Mouse (Mus musculus) lung, embryonic 15.5 days (tissue): Measurements from ENCODE around the gene Hspbap1. TPM values are rescaled to one million over a fixed set of nuclear protein-coding genes. Genes with fewer than 3 reads are reported as not detected.

Experiments
- ATAC-seq: fragments of 200-750 bp; cut with Nextera tagmentation; 2 replicates; pipeline ENCODE4 v1.8.0; 2017; ENCODE audit warnings: moderate number of reproducible peaks, borderline replicate concordance; ENCODE audit not compliant: low FRiP score, low TSS enrichment; ENCODE audit errors: extremely low read depth
- H3K27ac ChIP-seq: fragments of 300-500 bp; sonication (generic); 2 replicates; pipeline ENCODE4 v1.5.1; 2015; ENCODE audit warnings: moderate library complexity, mild to moderate bottlenecking, inconsistent platforms
- H3K27me3 ChIP-seq: fragments of 300-500 bp; sonication (generic); 2 replicates; pipeline ENCODE4 v1.6.1; 2015; ENCODE audit warnings: inconsistent platforms
- H3K36me3 ChIP-seq: fragments of 300-500 bp; sonication (generic); 2 replicates; pipeline ENCODE4 v1.6.1; 2015; ENCODE audit warnings: inconsistent platforms
- H3K4me1 ChIP-seq: fragments of 300-500 bp; sonication (generic); 2 replicates; pipeline ENCODE4 v1.6.1; 2015; ENCODE audit warnings: inconsistent platforms
- H3K4me2 ChIP-seq: fragments of 300-500 bp; sonication (generic); 2 replicates; pipeline ENCODE4 v1.6.1; 2015; ENCODE audit warnings: inconsistent platforms, mild to moderate bottlenecking, moderate library complexity
- H3K4me3 ChIP-seq: fragments of 300-500 bp; sonication (generic); 2 replicates; pipeline ENCODE4 v1.5.1; 2015; ENCODE audit warnings: mild to moderate bottlenecking, inconsistent platforms
- H3K9ac ChIP-seq: fragments of 300-500 bp; sonication (generic); 2 replicates; pipeline ENCODE4 v1.6.1; 2015; ENCODE audit warnings: inconsistent platforms
- H3K9me3 ChIP-seq: fragments of 300-500 bp; sonication (generic); 2 replicates; pipeline ENCODE4 v1.6.1; 2016; ENCODE audit warnings: inconsistent platforms
- WGBS: fragments of 180-500 bp; shearing (Covaris S2); methylation state at CpG from one replicate; pipeline ENCODE4 v1.1.7; 2015; 5-methylcytosine and 5-hydroxymethylcytosine counted together
- polyA plus RNA-seq: library from polyadenylated mRNA; unstranded; fragments of >200 nt; fragmentation: Nextera tagmentation; extraction: Ambion mirVana; gene quantifications from 2 replicates; pipeline ENCODE4 v1.2.1, GENCODE M21; 2015

The Hspbap1 gene
- polyA plus RNA-seq, 1 experiment from 2014 or later: 14.3 TPM

DNA sequence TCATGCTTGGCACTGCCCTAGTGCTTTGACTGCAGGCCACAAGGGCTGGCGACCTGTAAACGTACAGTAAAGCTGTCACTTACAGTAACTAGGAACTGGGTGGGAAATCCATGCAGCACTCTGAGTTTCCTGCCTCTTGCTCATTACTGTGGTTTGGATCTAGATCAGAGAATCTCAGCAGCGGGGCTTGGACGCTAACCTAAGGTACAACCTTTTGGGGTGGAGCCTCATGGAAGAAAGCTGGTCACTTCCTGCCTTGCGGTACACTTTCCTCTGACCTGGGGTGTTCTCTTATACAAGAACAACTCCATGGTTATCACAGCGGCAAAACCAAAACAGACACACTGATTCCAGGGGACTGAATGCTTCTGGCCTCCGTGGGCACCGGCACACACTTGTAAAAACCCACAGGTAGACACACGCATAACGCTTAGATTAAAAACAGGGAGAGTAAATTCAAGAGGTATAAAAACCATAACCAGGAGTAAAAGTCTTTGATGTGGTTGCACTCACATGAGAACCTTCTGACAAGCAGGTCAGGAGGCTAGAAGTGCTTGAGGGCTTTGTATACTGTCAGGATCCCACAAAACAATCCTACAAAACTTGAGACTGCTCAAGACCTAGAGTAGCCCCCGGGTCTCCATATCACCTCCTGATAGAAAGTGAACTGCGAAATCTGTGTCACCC lies 27.8 kb upstream of the Hspbap1 start:
- Histone ChIP-seq H3K4me1 (peaks cover 6% of the 10 kb centered on the region; the same call in 1 of the 2 replicates), H3K27ac (no peak overlapping the region), H3K4me3 (no peak overlapping the region), H3K36me3 (no peaks in the 10 kb centered on the region), H3K4me2 (no peak overlapping the region), H3K9me3 (no peaks in the 10 kb centered on the region), H3K27me3 (no peaks in the 10 kb centered on the region), H3K9ac (no peak overlapping the region)
- no peak for ATAC-seq
- 78% methylated on average over 12 of the region's 12 CpGs for WGBS

GRCm38 (mm10) chr16:35747417-35748236 lies 22.5 kb upstream of the Hspbap1 start:
- H3K4me1 ChIP-seq: no peaks in the 10 kb centered on the region
- WGBS: 81% methylated on average over 9 of the region's 9 CpGs
- ATAC-seq: no peak

DNA sequence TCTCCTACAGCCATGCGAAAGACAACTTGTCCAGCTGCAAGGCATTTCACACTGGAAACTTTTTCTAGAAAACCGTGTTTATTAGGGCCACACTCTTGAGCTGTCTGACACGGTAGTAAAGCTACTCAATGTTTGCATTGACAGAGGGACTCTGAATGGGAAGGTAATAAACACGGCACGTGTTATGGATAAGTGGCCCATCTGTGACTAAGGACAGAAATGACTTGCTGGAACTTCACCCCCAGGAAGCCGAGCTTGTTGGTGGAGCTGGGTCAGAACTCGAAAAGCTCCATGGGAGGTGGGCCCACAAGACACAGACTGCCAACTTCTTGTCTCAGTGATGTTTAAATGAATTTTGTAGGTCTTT lies 22.0 kb upstream of the Hspbap1 start:
- Histone ChIP-seq H3K36me3 (no peaks in the 10 kb centered on the region), H3K4me1 (no peaks in the 10 kb centered on the region), H3K9me3 (no peaks in the 10 kb centered on the region), H3K4me3 (no peak overlapping the region), H3K27ac (no peak overlapping the region), H3K27me3 (no peaks in the 10 kb centered on the region), H3K9ac (no peak overlapping the region), H3K4me2 (no peak overlapping the region)
- WGBS: 77% methylated on average over 7 of the region's 7 CpGs
- no peak for ATAC-seq

More at GRCm38 (mm10) chr16:35747417-35748236, 22.5 kb upstream of the Hspbap1 start:
- Histone ChIP-seq H3K27me3 (no peaks in the 10 kb centered on the region), H3K27ac (no peak overlapping the region), H3K4me2 (no peak overlapping the region), H3K36me3 (no peaks in the 10 kb centered on the region), H3K9me3 (no peaks in the 10 kb centered on the region), H3K9ac (no peak overlapping the region), H3K4me3 (no peak overlapping the region)

DNA sequence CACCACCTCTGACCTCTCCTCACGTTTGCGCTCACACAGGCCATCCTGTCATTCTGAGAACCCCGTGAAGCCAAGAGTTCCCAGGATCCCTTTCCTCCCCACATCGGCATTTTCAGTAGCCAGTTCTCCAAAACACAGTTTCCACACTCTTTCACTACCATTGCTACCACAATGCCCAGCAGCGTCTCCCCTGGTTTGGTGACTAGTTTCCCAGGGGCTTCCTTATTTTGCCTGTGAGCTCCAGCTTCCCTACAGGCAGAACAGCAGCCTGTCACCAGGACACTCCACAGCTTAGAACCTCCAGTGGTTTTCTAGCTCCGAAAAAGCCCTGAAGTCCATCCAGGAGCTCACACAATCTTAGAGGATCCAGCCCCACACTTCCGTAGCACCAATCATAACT lies 20.8 kb upstream of the Hspbap1 start:
- H3K27ac ChIP-seq: no peak overlapping the region
- no peaks in the 10 kb centered on the region for H3K9me3 ChIP-seq
- 64% methylated on average over 7 of the region's 7 CpGs for WGBS
- no peaks in the 10 kb centered on the region for H3K36me3 ChIP-seq
- no peaks in the 10 kb centered on the region for H3K4me1 ChIP-seq
- H3K4me3 ChIP-seq: no peak overlapping the region
- ATAC-seq: no peak
- H3K27me3 ChIP-seq: no peaks in the 10 kb centered on the region
- no peak overlapping the region for H3K9ac ChIP-seq
- no peak overlapping the region for H3K4me2 ChIP-seq

- Histone ChIP-seq H3K36me3 (no peaks in the 10 kb centered on the region), H3K4me1 (peaks cover 6% of the 10 kb centered on the region; the same call in 1 of the 2 replicates), H3K4me2 (no peak overlapping the region), H3K9me3 (no peaks in the 10 kb centered on the region), H3K4me3 (no peak overlapping the region), H3K27me3 (no peaks in the 10 kb centered on the region), H3K9ac (no peak overlapping the region), H3K27ac (no peak overlapping the region)
- ATAC-seq: no peak
- 87% methylated on average over 4 of the region's 4 CpGs for WGBS
Measured at GRCm38 (mm10) chr16:35751841-35752240, 18.3 kb upstream of the Hspbap1 start.

DNA sequence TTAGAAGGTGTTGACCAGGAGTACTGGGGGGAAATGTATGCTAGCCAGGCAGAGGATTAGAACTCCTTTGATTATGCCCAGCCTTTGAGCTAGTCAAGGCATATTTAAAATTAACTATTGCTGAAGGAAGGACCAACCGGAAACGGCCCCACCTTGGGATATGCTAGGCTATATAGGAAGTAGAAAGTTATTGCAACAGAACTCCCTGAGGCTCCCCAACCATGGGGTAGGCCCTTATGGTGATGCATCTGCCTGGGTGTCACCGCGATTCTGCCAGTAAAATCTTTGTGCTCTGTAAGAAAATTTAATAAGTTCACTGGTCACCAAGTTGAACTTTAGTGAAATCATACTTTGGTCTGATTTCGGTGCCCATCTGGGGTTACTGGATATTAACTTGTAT lies 16.2 kb upstream of the Hspbap1 start:
- Histone ChIP-seq H3K4me2 (no peak overlapping the region), H3K4me3 (no peak overlapping the region), H3K9ac (no peak overlapping the region), H3K36me3 (no peaks in the 10 kb centered on the region), H3K27ac (no peak overlapping the region), H3K4me1 (peaks cover 6% of the 10 kb centered on the region; the same call in 1 of the 2 replicates), H3K27me3 (no peaks in the 10 kb centered on the region), H3K9me3 (no peaks in the 10 kb centered on the region)
- WGBS: 88% methylated on average over 5 of the region's 5 CpGs
- ATAC-seq: no peak

DNA sequence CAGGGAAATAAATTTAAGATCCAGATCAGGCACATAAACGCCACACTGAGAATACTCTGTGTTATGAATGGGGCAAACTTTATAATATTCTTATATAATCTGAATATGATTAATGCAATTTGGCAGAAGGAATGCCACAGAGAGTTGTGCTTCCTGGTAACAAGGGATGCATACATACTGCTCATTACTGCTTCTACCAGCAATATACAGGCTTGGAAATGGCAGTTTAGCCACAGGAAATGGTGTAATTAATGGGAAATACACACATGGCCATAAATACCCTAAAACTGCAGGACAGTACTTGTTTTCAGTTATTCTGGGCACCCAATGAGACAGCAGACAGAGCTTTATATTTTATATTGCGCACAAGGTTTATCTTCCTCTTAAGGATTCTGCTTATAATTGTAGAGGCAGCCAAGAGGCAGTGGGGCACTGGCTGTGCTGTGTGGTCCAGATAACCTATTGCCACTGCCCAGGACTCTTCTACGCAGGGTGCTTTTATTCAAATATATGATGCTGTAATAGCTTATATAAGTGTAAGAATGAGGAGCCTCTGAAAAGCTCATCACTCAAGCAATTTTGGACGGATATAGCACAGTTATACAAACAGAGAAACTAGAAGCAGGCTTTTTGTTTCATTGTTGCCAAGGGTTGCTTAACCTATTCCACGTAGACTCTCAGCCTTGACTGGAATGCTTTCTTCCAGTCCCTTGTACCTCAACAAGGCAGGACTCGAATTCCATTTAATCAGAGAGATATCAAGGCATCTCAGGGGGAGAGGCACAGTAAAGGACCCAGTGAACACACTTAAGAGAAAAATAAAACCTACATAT lies 14.5 kb upstream of the Hspbap1 start:
- Histone ChIP-seq H3K27ac (no peak overlapping the region), H3K4me2 (no peak overlapping the region), H3K9ac (no peak overlapping the region), H3K4me1 (peaks cover 6% of the 10 kb centered on the region; the same call in 1 of the 2 replicates), H3K36me3 (no peaks in the 10 kb centered on the region), H3K4me3 (no peak overlapping the region), H3K27me3 (no peaks in the 10 kb centered on the region), H3K9me3 (no peaks in the 10 kb centered on the region)
- no peak for ATAC-seq
- WGBS: 53% methylated on average over 6 of the region's 6 CpGs

DNA sequence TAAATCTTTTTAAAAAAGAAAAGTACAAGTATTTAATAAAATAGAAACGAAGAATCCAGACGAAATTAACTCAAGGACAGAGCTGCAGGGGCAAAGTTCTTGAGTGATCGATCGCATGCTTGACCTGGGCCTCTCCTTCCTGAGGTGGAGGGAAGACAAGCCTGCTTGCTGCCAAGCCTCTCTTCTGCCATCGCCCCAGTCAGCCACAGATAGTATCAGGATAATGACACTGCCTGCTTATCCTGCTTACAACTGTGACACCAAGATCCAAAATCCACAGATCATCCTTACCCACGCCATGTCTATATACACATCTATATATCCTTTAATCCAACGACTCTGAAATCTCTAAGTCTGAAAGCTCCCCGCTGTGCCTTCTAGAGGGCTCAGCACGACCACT lies 13.5 kb upstream of the Hspbap1 start:
- 83% methylated on average over 9 of the region's 9 CpGs for WGBS
- Histone ChIP-seq H3K27ac (no peak overlapping the region), H3K9me3 (no peaks in the 10 kb centered on the region), H3K4me3 (no peak overlapping the region), H3K36me3 (no peaks in the 10 kb centered on the region), H3K9ac (no peak overlapping the region), H3K27me3 (no peaks in the 10 kb centered on the region), H3K4me1 (peaks cover 6% of the 10 kb centered on the region; the same call in 1 of the 2 replicates), H3K4me2 (no peak overlapping the region)
- no peak for ATAC-seq

- Histone ChIP-seq H3K4me1 (peaks cover 6% of the 10 kb centered on the region; the same call in 1 of the 2 replicates), H3K4me3 (no peak overlapping the region), H3K9me3 (no peaks in the 10 kb centered on the region), H3K27ac (no peak overlapping the region), H3K27me3 (no peaks in the 10 kb centered on the region), H3K4me2 (no peak overlapping the region), H3K36me3 (no peaks in the 10 kb centered on the region), H3K9ac (no peak overlapping the region)
- 75% methylated on average over 5 of the region's 5 CpGs for WGBS
- ATAC-seq: no peak
Measured at GRCm38 (mm10) chr16:35759401-35759800, 10.8 kb upstream of the Hspbap1 start.

- H3K4me2 ChIP-seq: no peak overlapping the region
- WGBS: 58% methylated on average over 11 of the region's 11 CpGs
- no peaks in the 10 kb centered on the region for H3K9me3 ChIP-seq
- peaks cover 13% of the 10 kb centered on the region for H3K4me1 ChIP-seq
- H3K27me3 ChIP-seq: no peaks in the 10 kb centered on the region
- H3K27ac ChIP-seq: no peak overlapping the region
- no peaks in the 10 kb centered on the region for H3K36me3 ChIP-seq
- no peak overlapping the region for H3K9ac ChIP-seq
- no peak for ATAC-seq
- no peak overlapping the region for H3K4me3 ChIP-seq
Measured at GRCm38 (mm10) chr16:35763590-35764296, 6.4 kb upstream of the Hspbap1 start.

DNA sequence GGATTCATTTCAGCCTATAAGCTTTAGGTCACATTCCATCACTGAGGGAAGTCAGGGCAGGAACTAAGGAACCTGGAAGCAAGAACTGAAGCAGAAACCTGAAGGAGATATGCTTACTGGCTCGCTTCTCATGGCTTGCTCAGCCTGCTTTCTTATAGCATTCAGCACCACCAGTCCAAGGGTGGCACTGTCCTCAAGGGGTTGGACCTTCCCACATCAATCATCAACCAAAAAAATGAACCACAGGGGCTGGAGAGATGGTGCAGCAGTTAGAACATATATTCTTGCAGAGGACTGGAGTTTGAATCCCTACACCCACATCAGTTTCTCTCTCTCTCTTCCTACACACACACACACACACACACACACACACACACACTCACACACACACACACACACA lies 5.2 kb upstream of the Hspbap1 start:
- no peaks in the 10 kb centered on the region for H3K36me3 ChIP-seq
- H3K4me1 ChIP-seq: peaks cover 17% of the 10 kb centered on the region
- WGBS: 83% methylated on average over 1 of the region's 1 CpGs
- H3K4me2 ChIP-seq: no peak overlapping the region
- H3K27ac ChIP-seq: no peak overlapping the region
- H3K9me3 ChIP-seq: no peaks in the 10 kb centered on the region
- H3K27me3 ChIP-seq: no peaks in the 10 kb centered on the region
- ATAC-seq: no peak
- no peak overlapping the region for H3K9ac ChIP-seq
- H3K4me3 ChIP-seq: no peak overlapping the region
